8 mouse cellular contexts compared by ENCODE assay signal in genomic region chr19:46761247-46761946, GRCm38 (mm10). TPM values are rescaled to one million over a fixed set of nuclear protein-coding genes. Genes with fewer than 3 reads are reported as not detected.
DNase-seq lines count a peak whose midpoint lies in the region; ATAC-seq and TF ChIP-seq lines count a peak whose summit lies in the region.

Gene Cnnm2, plus strand, starts transcription at chr19:46761596.

- no peaks in the 10 kb centered on the region for H3K9me3 ChIP-seq in kidney, embryonic 14.5 days (ENCODE audit: control insufficient read depth, low read length)
- H3K9me3 ChIP-seq in limb, embryonic 15.5 days: no peaks in the 10 kb centered on the region

- peak; percentile 98 for ATAC-seq in kidney, embryonic 14.5 days (ENCODE audit: low FRiP score, low TSS enrichment)
- peak; percentile 97 for ATAC-seq in limb, embryonic 15.5 days (ENCODE audit: insufficient number of reproducible peaks, low FRiP score, low TSS enrichment, low read depth)

- peaks cover 16% of the 10 kb centered on the region for H3K4me1 ChIP-seq in bone marrow macrophage, adult 2 months (ENCODE audit: control insufficient read depth, insufficient read depth, low read length)
- H3K4me1 ChIP-seq in embryonic fibroblast, embryonic 13.5 days (ENCODE audit: control insufficient read depth, insufficient read depth, low read length): no peaks in the 10 kb centered on the region
- peaks cover 15% of the 10 kb centered on the region; the same call in 1 of the 2 replicates for H3K4me1 ChIP-seq in kidney, embryonic 14.5 days (ENCODE audit: control insufficient read depth, insufficient read depth, low read length)
- H3K4me1 ChIP-seq in limb, embryonic 15.5 days: peaks cover 21% of the 10 kb centered on the region

- no peaks in the 10 kb centered on the region for H3K36me3 ChIP-seq in kidney, embryonic 14.5 days (ENCODE audit: control insufficient read depth, insufficient read depth, low read length)
- no peaks in the 10 kb centered on the region for H3K36me3 ChIP-seq in limb, embryonic 15.5 days

- peak; percentile 100 for DNase-seq in A20 (ENCODE audit: low read depth, low spot score)
- DNase-seq in heart, adult 9 months (ENCODE audit: low spot score in 2 of 2): peak; percentile 100
- DNase-seq in monocyte, adult 2 months (ENCODE audit: low read depth in 1 of 2, low spot score in 2 of 2): peak; percentile 100
- DNase-seq in spleen, postnatal 36 days (ENCODE audit: low spot score in 2 of 2): peak; percentile 100

- H3K27ac ChIP-seq in bone marrow macrophage, adult 2 months (ENCODE audit: insufficient read depth, low read depth, low read length): peak within 1 kb of the TSS; percentile 80
- no peak within 1 kb of the TSS for H3K27ac ChIP-seq in embryonic fibroblast, embryonic 13.5 days (ENCODE audit: insufficient read depth, low read length)
- peak within 1 kb of the TSS; percentile 47; the same call in 1 of the 2 replicates for H3K27ac ChIP-seq in kidney, embryonic 14.5 days (ENCODE audit: low read depth, low read length)
- peak within 1 kb of the TSS; percentile 83 for H3K27ac ChIP-seq in limb, embryonic 15.5 days

- no peak for TF ChIP-seq POLR2A in bone marrow macrophage, adult 2 months (IDR thresholded peaks at IDR 0.05; ENCODE audit: borderline replicate concordance, low read depth, low read length)
- TF ChIP-seq POLR2A in embryonic fibroblast, embryonic 13.5 days (IDR thresholded peaks at IDR 0.05; ENCODE audit: low read depth, low read length): peak; percentile 79

- H3K4me2 ChIP-seq in kidney, embryonic 14.5 days (replicated peaks; ENCODE audit: low read depth, low read length): peak within 1 kb of the TSS; percentile 95
- H3K4me2 ChIP-seq in limb, embryonic 15.5 days: peak within 1 kb of the TSS; percentile 100

- no peak for TF ChIP-seq CTCF in bone marrow macrophage, adult 2 months (IDR thresholded peaks at IDR 0.05; ENCODE audit: low read depth, low read length)
- TF ChIP-seq CTCF in embryonic fibroblast, embryonic 13.5 days (IDR thresholded peaks at IDR 0.05; ENCODE audit: borderline replicate concordance, insufficient read depth, low read length): no peak

- H3K4me3 ChIP-seq in bone marrow macrophage, adult 2 months (ENCODE audit: insufficient read depth, low read length): peak within 1 kb of the TSS; percentile 84
- peak within 1 kb of the TSS; percentile 78 for H3K4me3 ChIP-seq in embryonic fibroblast, embryonic 13.5 days (ENCODE audit: insufficient read depth, low read length)
- H3K4me3 ChIP-seq in kidney, embryonic 14.5 days (ENCODE audit: low read length): peak within 1 kb of the TSS; percentile 85
- peak within 1 kb of the TSS; percentile 87 for H3K4me3 ChIP-seq in limb, embryonic 15.5 days

- H3K9ac ChIP-seq in kidney, embryonic 14.5 days (ENCODE audit: low read depth, low read length): peak within 1 kb of the TSS; percentile 79
- H3K9ac ChIP-seq in limb, embryonic 15.5 days: peak within 1 kb of the TSS; percentile 65

- WGBS in kidney, embryonic 14.5 days: under 1% methylated on average over 59 of the region's 59 CpGs
- whole genome bisulfite sequencing in limb, embryonic 15.5 days: under 1% methylated on average over 58 of the region's 59 CpGs

- peaks cover 13% of the 10 kb centered on the region for H3K27me3 ChIP-seq in kidney, embryonic 14.5 days (ENCODE audit: control insufficient read depth, insufficient read depth, low read length)
- peaks cover 23% of the 10 kb centered on the region; the same call in 1 of the 2 replicates for H3K27me3 ChIP-seq in limb, embryonic 15.5 days

RNA-seq across cellular contexts. Expression of gene Cnnm2, which starts in this region (rescaled TPM):
- polyA plus RNA-seq in bone marrow macrophage, adult 2 months (2012; ENCODE audit: insufficient read depth, insufficient read length, missing spikeins): 16.0 and 16.2 TPM in 2 replicates
- 9.3 and 9.8 TPM in 2 replicates for polyA plus RNA-seq in embryonic fibroblast, embryonic 13.5 days (2011; ENCODE audit: insufficient read length, low read depth, missing spikeins)
- 3.7 and 6.8 TPM in 2 replicates for polyA plus RNA-seq in kidney, embryonic 14.5 days (2014; fragmentation: Nextera tagmentation; extraction: Ambion mirVana)
- 3.1 and 4.0 TPM in 2 replicates for polyA plus RNA-seq in limb, embryonic 15.5 days (2015; fragmentation: Nextera tagmentation; extraction: Ambion mirVana)
